Mouse (Mus musculus): ENCODE measurements around the gene Lamtor4. TPM values are rescaled to one million over a fixed set of nuclear protein-coding genes. Genes with fewer than 3 reads are reported as not detected.
A peak's percentile ranks its signal among the peaks of the same experiment; 100 is the strongest.

The Lamtor4 gene
- polyA plus RNA-seq, 1 experiment from 2014 or later: 54.4 TPM

GRCm38 (mm10) chr5:138263260-138264206, 8.3 kb downstream of the Lamtor4 start, which contains the start of gene BC037034:
TSS of gene BC037034 (minus strand) at chr5:138264033.
- Histone ChIP-seq H3K4me2 (replicated peaks; ENCODE audit: low read depth, low read length) (peak within 1 kb of the TSS; percentile 97), H3K4me1 (replicated peaks; ENCODE audit: control insufficient read depth, insufficient read depth, low read length) (peaks cover 8% of the 10 kb centered on the region), H3K9ac (ENCODE audit: low read depth, low read length) (peak within 1 kb of the TSS; percentile 84), H3K9me3 (ENCODE audit: control insufficient read depth, low read length) (no peaks in the 10 kb centered on the region), H3K27me3 (ENCODE audit: control insufficient read depth, insufficient read depth, low read length) (no peaks in the 10 kb centered on the region), H3K36me3 (ENCODE audit: control insufficient read depth, insufficient read depth, low read length) (peaks cover 7% of the 10 kb centered on the region; the same call in 1 of the 2 replicates), H3K4me3 (ENCODE audit: low read depth, low read length) (peak within 1 kb of the TSS; percentile 90), H3K27ac (ENCODE audit: low read depth, low read length) (peak within 1 kb of the TSS; percentile 72)
- ATAC-seq (ENCODE audit: low FRiP score) (peak; percentile 91), DNase-seq (ENCODE audit: low spot score) (peak; percentile 95)
- under 1% methylated on average over 61 of the region's 71 CpGs for WGBS

DNA sequence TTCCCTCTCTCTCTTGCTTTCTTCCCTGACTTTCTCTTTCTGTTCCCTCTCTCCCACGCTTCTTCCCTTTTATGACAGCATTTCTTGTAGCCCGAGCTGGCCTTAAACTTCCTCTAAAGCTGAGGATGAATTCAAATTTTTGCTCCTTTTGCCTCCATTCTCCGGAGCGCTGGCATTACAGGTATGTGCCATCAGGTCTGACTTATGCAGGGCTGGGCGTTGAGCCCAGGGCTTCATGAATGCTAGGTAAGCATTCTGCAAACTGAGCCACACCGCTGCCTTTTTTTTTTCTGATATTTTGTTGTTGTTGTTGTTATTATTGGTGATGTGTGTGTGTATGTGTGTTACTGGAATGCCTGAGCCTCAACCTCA, 8.9 kb downstream of the Lamtor4 start:
- peak overlapping the region; percentile 84 for H3K9ac ChIP-seq (ENCODE audit: low read depth, low read length)
- WGBS: 19% methylated on average over 6 of the region's 6 CpGs
- peaks cover 3% of the 10 kb centered on the region; the same call in 1 of the 2 replicates for H3K36me3 ChIP-seq (ENCODE audit: control insufficient read depth, insufficient read depth, low read length)
- ATAC-seq (ENCODE audit: low FRiP score) (no peak), DNase-seq (ENCODE audit: low spot score) (no peak)
- H3K27me3 ChIP-seq (ENCODE audit: control insufficient read depth, insufficient read depth, low read length): no peaks in the 10 kb centered on the region
- H3K4me1 ChIP-seq (replicated peaks; ENCODE audit: control insufficient read depth, insufficient read depth, low read length): peaks cover 8% of the 10 kb centered on the region
- H3K27ac ChIP-seq (ENCODE audit: low read depth, low read length): 0 out of 2 replicates have a peak overlapping the region, but pooled peaks have one; percentile 72
- no peaks in the 10 kb centered on the region for H3K9me3 ChIP-seq (ENCODE audit: control insufficient read depth, low read length)
- H3K4me2 ChIP-seq (replicated peaks; ENCODE audit: low read depth, low read length): peak overlapping the region; percentile 97
- peak overlapping the region; percentile 90 for H3K4me3 ChIP-seq (ENCODE audit: low read depth, low read length)

GRCm38 (mm10) chr5:138265712-138266111, 10.4 kb downstream of the Lamtor4 start:
- Histone ChIP-seq H3K4me3 (ENCODE audit: low read depth, low read length) (no peak overlapping the region), H3K4me2 (replicated peaks; ENCODE audit: low read depth, low read length) (no peak overlapping the region), H3K27ac (ENCODE audit: low read depth, low read length) (no peak overlapping the region), H3K27me3 (ENCODE audit: control insufficient read depth, insufficient read depth, low read length) (no peaks in the 10 kb centered on the region), H3K9ac (ENCODE audit: low read depth, low read length) (no peak overlapping the region), H3K4me1 (replicated peaks; ENCODE audit: control insufficient read depth, insufficient read depth, low read length) (peaks cover 8% of the 10 kb centered on the region), H3K36me3 (ENCODE audit: control insufficient read depth, insufficient read depth, low read length) (peaks cover 3% of the 10 kb centered on the region; the same call in 1 of the 2 replicates), H3K9me3 (ENCODE audit: control insufficient read depth, low read length) (no peaks in the 10 kb centered on the region)
- 95% methylated on average over 4 of the region's 4 CpGs for WGBS
- no peak for DNase-seq (ENCODE audit: low spot score)
- no peak for ATAC-seq (ENCODE audit: low FRiP score)

DNA sequence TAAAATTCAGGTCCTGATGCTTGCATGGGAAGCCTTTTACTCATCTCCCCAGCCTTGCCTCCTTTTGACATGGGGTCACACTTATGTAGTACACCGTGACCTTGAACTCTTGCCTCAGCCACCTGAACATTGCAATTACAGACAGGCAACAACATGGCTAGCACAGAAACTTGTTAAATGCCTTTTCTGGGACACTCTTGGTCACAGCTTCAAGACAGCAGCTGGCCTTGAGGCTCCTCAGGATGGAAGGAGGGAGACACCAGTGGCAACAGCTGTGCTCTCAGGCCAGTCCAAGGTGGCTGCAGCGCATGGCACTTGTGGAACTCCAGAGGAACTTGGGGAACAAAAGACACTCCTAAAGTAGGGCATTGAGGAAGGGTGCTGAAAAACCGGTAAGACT, 11.8 kb downstream of the Lamtor4 start:
- Histone ChIP-seq H3K4me1 (replicated peaks; ENCODE audit: control insufficient read depth, insufficient read depth, low read length) (peaks cover 10% of the 10 kb centered on the region), H3K9ac (ENCODE audit: low read depth, low read length) (no peak overlapping the region), H3K9me3 (ENCODE audit: control insufficient read depth, low read length) (no peaks in the 10 kb centered on the region), H3K27me3 (ENCODE audit: control insufficient read depth, insufficient read depth, low read length) (no peaks in the 10 kb centered on the region), H3K27ac (ENCODE audit: low read depth, low read length) (no peak overlapping the region), H3K36me3 (ENCODE audit: control insufficient read depth, insufficient read depth, low read length) (no peaks in the 10 kb centered on the region), H3K4me3 (ENCODE audit: low read depth, low read length) (no peak overlapping the region), H3K4me2 (replicated peaks; ENCODE audit: low read depth, low read length) (no peak overlapping the region)
- ATAC-seq (ENCODE audit: low FRiP score): no peak
- 86% methylated on average over 3 of the region's 3 CpGs for WGBS
- no peak for DNase-seq (ENCODE audit: low spot score)

DNA sequence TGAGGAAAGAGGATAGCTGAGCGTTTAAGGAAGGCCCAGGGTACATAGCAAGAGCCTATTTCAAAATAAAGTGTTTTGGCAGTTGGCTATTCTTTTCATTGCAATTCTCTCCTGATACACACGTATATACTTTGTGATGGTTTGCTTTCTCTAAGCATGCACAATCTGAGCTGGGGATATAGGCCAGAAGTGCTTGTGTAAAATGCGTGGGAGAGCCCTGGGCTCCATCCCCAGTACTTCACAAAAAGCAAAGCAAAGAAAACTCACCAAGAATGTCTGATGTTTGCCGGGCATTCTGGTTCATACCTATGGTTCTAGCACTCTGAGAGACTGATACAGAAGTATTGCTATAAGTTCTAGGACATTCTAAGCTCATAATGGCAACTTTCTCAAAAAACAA, 13.7 kb downstream of the Lamtor4 start:
- no peak for ATAC-seq (ENCODE audit: low FRiP score)
- 85% methylated on average over 4 of the region's 4 CpGs for WGBS
- H3K9ac ChIP-seq (ENCODE audit: low read depth, low read length): no peak overlapping the region

GRCm38 (mm10) chr5:138271232-138271631, 15.9 kb downstream of the Lamtor4 start:
- H3K36me3 ChIP-seq (ENCODE audit: control insufficient read depth, insufficient read depth, low read length): no peaks in the 10 kb centered on the region
- H3K27me3 ChIP-seq (ENCODE audit: control insufficient read depth, insufficient read depth, low read length): no peaks in the 10 kb centered on the region
- peak overlapping the region; percentile 17; the same call in 1 of the 2 replicates for H3K4me2 ChIP-seq (replicated peaks; ENCODE audit: low read depth, low read length)
- 56% methylated on average over 3 of the region's 3 CpGs for WGBS
- H3K9me3 ChIP-seq (ENCODE audit: control insufficient read depth, low read length): no peaks in the 10 kb centered on the region
- DNase-seq (ENCODE audit: low spot score) (no peak), ATAC-seq (ENCODE audit: low FRiP score) (no peak)
- H3K4me3 ChIP-seq (ENCODE audit: low read depth, low read length): no peak overlapping the region
- peaks cover 19% of the 10 kb centered on the region for H3K4me1 ChIP-seq (replicated peaks; ENCODE audit: control insufficient read depth, insufficient read depth, low read length)
- H3K27ac ChIP-seq (ENCODE audit: low read depth, low read length): no peak overlapping the region
- H3K9ac ChIP-seq (ENCODE audit: low read depth, low read length): 0 out of 2 replicates have a peak overlapping the region, but pooled peaks have one; percentile 15

More for the DNA sequence above, 13.7 kb downstream of the Lamtor4 start:
- no peak overlapping the region for H3K4me2 ChIP-seq (replicated peaks; ENCODE audit: low read depth, low read length)
- peaks cover 9% of the 10 kb centered on the region; the same call in 1 of the 2 replicates for H3K4me1 ChIP-seq (replicated peaks; ENCODE audit: control insufficient read depth, insufficient read depth, low read length)
- no peaks in the 10 kb centered on the region for H3K36me3 ChIP-seq (ENCODE audit: control insufficient read depth, insufficient read depth, low read length)
- H3K27ac ChIP-seq (ENCODE audit: low read depth, low read length): no peak overlapping the region
- no peak overlapping the region for H3K4me3 ChIP-seq (ENCODE audit: low read depth, low read length)
- no peaks in the 10 kb centered on the region for H3K9me3 ChIP-seq (ENCODE audit: control insufficient read depth, low read length)
- no peak for DNase-seq (ENCODE audit: low spot score)
- no peaks in the 10 kb centered on the region for H3K27me3 ChIP-seq (ENCODE audit: control insufficient read depth, insufficient read depth, low read length)

GRCm38 (mm10) chr5:138272409-138272923, 17.2 kb downstream of the Lamtor4 start, which contains the start of gene Gal3st4:
TSS of gene Gal3st4 (minus strand) at chr5:138272840.
- Histone ChIP-seq H3K4me2 (replicated peaks; ENCODE audit: low read depth, low read length) (peak within 1 kb of the TSS; percentile 28), H3K9ac (ENCODE audit: low read depth, low read length) (peak within 1 kb of the TSS; percentile 56; the same call in 1 of the 2 replicates), H3K9me3 (ENCODE audit: control insufficient read depth, low read length) (no peaks in the 10 kb centered on the region), H3K4me3 (ENCODE audit: low read depth, low read length) (peak within 1 kb of the TSS; percentile 26), H3K27ac (ENCODE audit: low read depth, low read length) (peak within 1 kb of the TSS; percentile 42; the same call in 1 of the 2 replicates), H3K27me3 (ENCODE audit: control insufficient read depth, insufficient read depth, low read length) (no peaks in the 10 kb centered on the region), H3K4me1 (replicated peaks; ENCODE audit: control insufficient read depth, insufficient read depth, low read length) (peaks cover 31% of the 10 kb centered on the region), H3K36me3 (ENCODE audit: control insufficient read depth, insufficient read depth, low read length) (no peaks in the 10 kb centered on the region)
- peak; percentile 58 for DNase-seq (ENCODE audit: low spot score)
- WGBS: 2% methylated on average over 12 of the region's 12 CpGs
- ATAC-seq (ENCODE audit: low FRiP score): 0 out of 2 replicates have a peak, but pooled peaks have one; percentile 47

DNA sequence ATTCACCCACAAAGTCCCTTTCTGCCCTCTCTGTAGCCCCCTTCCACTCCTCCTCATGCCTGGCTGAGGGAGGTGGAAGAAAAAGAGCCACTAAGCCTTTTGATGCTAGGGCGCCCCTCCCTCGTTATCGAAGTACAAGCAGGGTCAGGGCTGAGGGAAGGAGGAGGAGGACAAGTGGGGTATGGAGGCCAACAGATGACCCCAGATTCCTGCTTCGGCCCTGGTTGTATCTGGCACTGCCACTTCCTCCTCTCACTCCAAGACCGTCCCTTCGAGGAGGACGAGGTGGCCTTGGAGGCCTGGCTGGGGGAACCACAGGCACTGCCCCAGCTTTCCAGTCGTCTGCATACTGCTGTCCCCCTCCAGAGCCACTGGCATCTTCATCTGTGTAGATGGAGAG, 18.9 kb downstream of the Lamtor4 start:
- WGBS: 66% methylated on average over 8 of the region's 8 CpGs
- Histone ChIP-seq H3K4me1 (replicated peaks; ENCODE audit: control insufficient read depth, insufficient read depth, low read length) (peaks cover 37% of the 10 kb centered on the region), H3K9ac (ENCODE audit: low read depth, low read length) (no peak overlapping the region), H3K27ac (ENCODE audit: low read depth, low read length) (0 out of 2 replicates have a peak overlapping the region, but pooled peaks have one; percentile 30), H3K27me3 (ENCODE audit: control insufficient read depth, insufficient read depth, low read length) (no peaks in the 10 kb centered on the region), H3K36me3 (ENCODE audit: control insufficient read depth, insufficient read depth, low read length) (no peaks in the 10 kb centered on the region), H3K9me3 (ENCODE audit: control insufficient read depth, low read length) (no peaks in the 10 kb centered on the region), H3K4me3 (ENCODE audit: low read depth, low read length) (no peak overlapping the region), H3K4me2 (replicated peaks; ENCODE audit: low read depth, low read length) (no peak overlapping the region)
- no peak for ATAC-seq (ENCODE audit: low FRiP score)
- DNase-seq (ENCODE audit: low spot score): no peak

Measured in hindbrain, embryonic 11.5 days (tissue).